Mouse (Mus musculus) C2C12 (cell line): ENCODE measurements around the gene Gm12166. TPM values are rescaled to one million over a fixed set of nuclear protein-coding genes. Genes with fewer than 3 reads are reported as not detected.

Source experiments
- H3K27me3 ChIP-seq: one replicate; pipeline ENCODE4 v1.6.1; 2011; ENCODE audit not compliant: control insufficient read depth, insufficient read depth, insufficient read length
- H3K36me3 ChIP-seq: one replicate; pipeline ENCODE4 v1.6.1; 2011; ENCODE audit not compliant: control insufficient read depth, insufficient read depth
- H3K4me3 ChIP-seq: one replicate; pipeline ENCODE4 v1.5.1; 2011; ENCODE audit warnings: mild to moderate bottlenecking, control low read depth; ENCODE audit not compliant: poor library complexity, insufficient read depth, severe bottlenecking
- H3K79me2 ChIP-seq: one replicate; pipeline ENCODE4 v1.6.1; 2011; ENCODE audit not compliant: control insufficient read depth, insufficient read depth
- H3K79me3 ChIP-seq: one replicate; pipeline ENCODE4 v1.6.1; 2011; ENCODE audit warnings: low read depth, control low read depth
- H3ac ChIP-seq: one replicate; pipeline ENCODE3; 2011; ENCODE audit warnings: low read depth; ENCODE audit not compliant: control insufficient read depth, insufficient read length
- CEBPB ChIP-seq: IDR thresholded peaks from one replicate; pipeline ENCODE4 v1.6.1; 2011; ENCODE audit warnings: low read depth, mild to moderate bottlenecking, control low read depth, moderate library complexity
- CTCF ChIP-seq: IDR thresholded peaks from one replicate; pipeline ENCODE4 v1.5.1; 2011; ENCODE audit not compliant: control insufficient read depth, insufficient read depth, insufficient read length
- FOSL1 ChIP-seq: IDR thresholded peaks from one replicate; pipeline ENCODE4 v1.8.0; 2011; ENCODE audit warnings: mild to moderate bottlenecking, low read length; ENCODE audit not compliant: poor library complexity, insufficient read depth, severe bottlenecking
- MAX ChIP-seq: IDR thresholded peaks from one replicate; pipeline ENCODE4 v1.6.1; 2011; ENCODE audit warnings: mild to moderate bottlenecking, control low read depth
- MYOD1 ChIP-seq: IDR thresholded peaks from one replicate; pipeline ENCODE4 v1.6.1; 2011; ENCODE audit warnings: low read depth; ENCODE audit not compliant: control insufficient read depth, insufficient read length
- MYOG ChIP-seq: IDR thresholded peaks from one replicate; pipeline ENCODE4 v1.6.1; 2011; ENCODE audit not compliant: control insufficient read depth, insufficient read length; ENCODE audit errors: extremely low read depth
- USF1 ChIP-seq: IDR thresholded peaks from one replicate; pipeline ENCODE4 v1.6.1; 2011; ENCODE audit warnings: low read depth, mild to moderate bottlenecking, control low read depth, moderate library complexity
- polyA plus RNA-seq: library from polyadenylated mRNA; unstranded; fragments of >200 nt; fragmentation: generic; extraction: Trizol; gene quantifications from one replicate; pipeline ENCODE4 v1.2.1, GENCODE M21; 2012; ENCODE audit warnings: missing spikeins

The Gm12166 gene
- polyA plus RNA-seq, 1 experiment, result 4.0 TPM

DNA sequence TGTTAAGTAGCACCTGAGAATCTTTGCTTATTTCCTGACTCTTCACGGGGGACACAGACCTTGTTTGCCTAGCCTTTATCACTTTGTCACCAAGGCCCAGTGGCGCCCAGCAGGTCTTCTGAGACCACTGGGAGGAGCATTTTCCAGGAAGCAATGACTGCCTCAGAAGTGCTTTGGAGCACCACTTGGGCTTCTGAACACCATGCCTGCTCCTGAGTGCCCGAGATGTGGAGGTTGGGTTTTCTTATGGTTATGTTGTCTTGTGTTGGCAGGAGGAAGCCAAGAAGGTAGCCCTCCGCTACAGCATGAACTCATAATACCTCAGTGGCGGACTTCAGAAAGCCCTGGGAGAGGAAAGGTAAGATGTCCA is 8.5 kb upstream of the Gm12166 start:
- H3K36me3 ChIP-seq, result no peaks in the 10 kb centered on the region
- TF ChIP-seq CEBPB (no peak), MAX (no peak), CTCF (no peak), MYOG (no peak), USF1 (no peak), MYOD1 (no peak), FOSL1 (no peak)
- peaks cover 36% of the 10 kb centered on the region for H3K79me2 ChIP-seq
- H3ac ChIP-seq, result no peak overlapping the region
- H3K79me3 ChIP-seq, result peaks cover 1% of the 10 kb centered on the region
- no peak overlapping the region for H3K4me3 ChIP-seq
- no peaks in the 10 kb centered on the region for H3K27me3 ChIP-seq

DNA sequence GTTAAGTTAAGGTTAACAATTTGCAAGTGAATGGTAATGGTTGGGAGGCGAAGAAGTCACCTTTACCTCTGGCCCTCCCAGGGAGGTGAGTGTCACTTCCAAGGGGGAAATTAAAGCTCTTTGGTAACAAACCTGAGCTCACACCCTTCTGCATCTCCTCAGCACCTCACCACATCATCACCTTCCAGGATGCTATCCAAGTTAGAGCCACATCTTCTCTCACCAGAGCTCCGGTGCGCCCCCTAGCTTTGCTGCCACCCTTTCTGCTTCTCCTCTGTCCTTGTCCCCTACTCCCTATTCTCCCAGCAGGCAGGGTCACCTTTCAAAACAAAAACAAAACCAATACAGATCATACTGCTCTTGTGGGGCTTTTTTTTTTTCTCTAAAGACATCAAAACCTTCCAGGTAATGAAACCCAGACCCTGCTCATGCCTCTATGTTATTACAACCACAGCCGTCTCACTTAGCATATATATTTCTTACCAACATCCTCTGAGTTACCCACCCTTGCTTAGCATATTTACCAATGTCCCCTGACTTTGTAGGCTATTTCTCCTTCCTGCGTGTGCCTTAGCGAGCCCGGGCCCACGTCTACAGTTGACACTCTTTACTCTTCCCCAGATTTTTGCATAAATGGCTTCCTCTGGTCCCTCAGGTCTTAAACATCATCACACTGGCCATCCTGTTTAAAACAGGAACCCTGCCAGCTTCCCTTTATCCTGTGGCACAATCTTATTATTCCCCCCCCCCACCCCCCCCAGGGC is 7.9 kb upstream of the Gm12166 start:
- peaks cover 36% of the 10 kb centered on the region for H3K79me2 ChIP-seq
- TF ChIP-seq USF1 (no peak), CTCF (peak; percentile 30), MAX (no peak)
- H3K36me3 ChIP-seq, result no peaks in the 10 kb centered on the region
- H3K4me3 ChIP-seq, result no peak overlapping the region
- H3K79me3 ChIP-seq, result peaks cover 1% of the 10 kb centered on the region
- no peaks in the 10 kb centered on the region for H3K27me3 ChIP-seq
- no peak overlapping the region for H3ac ChIP-seq

DNA sequence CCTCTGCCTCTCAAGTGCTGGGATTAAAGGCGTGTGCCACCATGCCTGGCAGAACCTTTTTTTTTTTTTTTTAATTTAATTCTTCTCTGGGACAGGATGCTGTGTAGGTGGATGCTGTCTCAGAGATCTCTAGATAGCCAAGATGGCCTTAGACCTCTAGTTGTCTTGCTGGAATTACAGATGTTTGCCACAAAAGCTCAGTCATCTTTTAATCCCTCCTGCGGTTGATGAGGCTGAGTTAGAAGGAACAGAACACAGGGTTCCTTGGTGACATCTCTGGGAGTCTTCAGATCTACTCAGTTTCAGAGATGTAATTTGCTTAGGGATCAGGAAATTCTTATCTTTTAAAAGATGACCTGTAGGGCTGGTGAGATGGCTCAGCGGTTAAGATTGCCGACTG is 6.8 kb upstream of the Gm12166 start:
- TF ChIP-seq CTCF, result no peak
- no peak for TF ChIP-seq MYOG
- TF ChIP-seq CEBPB, result no peak
- no peak for TF ChIP-seq USF1
- TF ChIP-seq MYOD1, result no peak
- TF ChIP-seq MAX, result no peak
- TF ChIP-seq FOSL1, result no peak
- H3K4me3 ChIP-seq, result no peak overlapping the region
- no peaks in the 10 kb centered on the region for H3K36me3 ChIP-seq

DNA sequence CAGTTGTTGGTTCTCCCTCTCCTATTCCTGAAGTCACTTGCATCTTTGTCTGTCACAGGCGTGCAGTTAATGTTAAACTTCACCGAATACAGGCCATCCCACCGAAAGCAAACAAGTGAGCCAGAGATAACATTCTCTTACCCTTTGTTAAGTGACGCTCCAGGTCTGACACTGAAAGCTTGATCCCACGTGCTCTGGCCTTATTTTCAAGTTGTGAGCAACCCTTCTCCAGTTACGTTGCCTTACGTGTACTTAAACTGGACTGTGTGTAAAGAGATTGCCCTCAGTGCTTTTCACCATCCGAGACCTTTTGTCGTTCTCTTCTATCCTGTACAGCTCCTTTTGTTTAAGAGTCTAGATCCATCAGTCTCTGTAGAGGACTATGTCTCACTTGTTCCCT is 5.9 kb upstream of the Gm12166 start:
- no peaks in the 10 kb centered on the region for H3K27me3 ChIP-seq
- peak overlapping the region; percentile 7 for H3ac ChIP-seq
- TF ChIP-seq MAX, result peak; percentile 70
- TF ChIP-seq MYOG, result no peak
- TF ChIP-seq MYOD1, result peak; percentile 8
- peak; percentile 38 for TF ChIP-seq USF1
- TF ChIP-seq FOSL1, result no peak
- no peak for TF ChIP-seq CEBPB
- peaks cover 1% of the 10 kb centered on the region for H3K79me3 ChIP-seq
- peaks cover 36% of the 10 kb centered on the region for H3K79me2 ChIP-seq
- H3K36me3 ChIP-seq, result no peaks in the 10 kb centered on the region
- H3K4me3 ChIP-seq, result no peak overlapping the region

More for the DNA sequence above, 6.8 kb upstream of the Gm12166 start:
- no peak overlapping the region for H3ac ChIP-seq
- H3K27me3 ChIP-seq, result no peaks in the 10 kb centered on the region
- peaks cover 1% of the 10 kb centered on the region for H3K79me3 ChIP-seq
- peaks cover 36% of the 10 kb centered on the region for H3K79me2 ChIP-seq

DNA sequence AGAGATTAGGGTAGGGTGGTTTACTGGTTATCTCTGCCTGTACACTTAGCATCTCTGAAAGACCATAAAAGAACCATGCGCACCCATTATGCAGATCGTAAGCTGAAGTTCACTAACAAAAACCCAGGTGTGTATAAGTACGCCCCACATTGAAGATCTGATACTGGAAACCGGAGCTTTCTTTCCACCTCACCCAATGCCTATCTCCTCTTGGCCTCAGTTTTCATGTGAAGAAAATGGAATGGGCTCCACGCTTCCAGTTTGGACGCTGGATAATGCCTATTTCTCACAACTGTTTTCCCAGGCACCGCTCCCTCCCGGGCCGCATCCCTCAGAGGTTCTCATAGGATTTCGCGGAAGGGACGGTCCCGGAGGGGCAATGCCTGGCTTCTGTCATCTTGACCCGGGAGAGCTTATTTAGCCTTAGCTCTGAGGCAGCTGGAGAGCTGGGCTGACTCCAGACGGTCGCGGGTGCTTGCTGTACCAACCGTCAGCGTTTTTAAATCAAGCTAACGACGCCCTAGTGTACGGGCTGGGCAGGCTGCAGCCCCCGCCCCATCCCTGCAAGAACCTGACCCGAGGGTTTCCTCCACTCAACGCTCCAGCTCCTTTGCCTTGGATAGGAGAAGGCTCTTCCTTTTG is 4.8 kb upstream of the Gm12166 start:
- Histone ChIP-seq H3K36me3 (no peaks in the 10 kb centered on the region), H3K79me3 (peaks cover 1% of the 10 kb centered on the region), H3K27me3 (no peaks in the 10 kb centered on the region), H3K4me3 (peak overlapping the region; percentile 57), H3ac (peak overlapping the region; percentile 88), H3K79me2 (peaks cover 36% of the 10 kb centered on the region)
- TF ChIP-seq CEBPB (no peak), MAX (no peak)
